Mouse (Mus musculus) MEL (cell line): ENCODE measurements at regions not wholly inside any gene's neighbourhood (a gene's known extent, or its start where the extent isn't known, plus 50 kb on each side); places are given as distances from the start of the nearest gene placed in this dataset.

Source experiments
- DNase-seq: peaks from one replicate; pipeline ENCODE4 v3.0.0; 2011; ENCODE audit warnings: low read depth, low spot score
- H3K27ac ChIP-seq: 2 replicates; pipeline ENCODE4 v1.5.1; 2012; ENCODE audit warnings: low read depth, mild to moderate bottlenecking, control low read depth, low read length, moderate library complexity; ENCODE audit not compliant: control insufficient read depth
- H3K27me3 ChIP-seq, 2 experiments: fragments of 150-350 bp in 1 of 2; sonication (generic) in 1 of 2; 2 replicates each; pipeline ENCODE4 v1.6.1; 2012; ENCODE audit warnings: low read length in 2 of 2, mild to moderate bottlenecking in 2 of 2, improper control_type of control experiment in 1 of 2, moderate library complexity in 1 of 2; ENCODE audit not compliant: insufficient read depth in 2 of 2, control insufficient read depth in 1 of 2
- H3K36me3 ChIP-seq, 2 experiments: 2 replicates each; pipeline ENCODE4 v1.6.1; 2012 to 2014; ENCODE audit warnings: low read length in 2 of 2, improper control_type of control experiment in 1 of 2, inconsistent platforms in 1 of 2, mild to moderate bottlenecking in 1 of 2; ENCODE audit not compliant: insufficient read depth in 2 of 2, control insufficient read depth in 1 of 2
- H3K4me1 ChIP-seq, 2 experiments: fragments of 150-350 bp in 1 of 2; sonication (generic) in 1 of 2; 2 replicates each; pipeline ENCODE4 v1.6.1; 2012; ENCODE audit warnings: low read length in 2 of 2, improper control_type of control experiment in 1 of 2, mild to moderate bottlenecking in 1 of 2; ENCODE audit not compliant: insufficient read depth in 2 of 2, control insufficient read depth in 1 of 2
- H3K4me3 ChIP-seq, 2 experiments: fragments of 150-350 bp in 1 of 2; sonication (generic) in 1 of 2; 2 replicates each; pipeline ENCODE4 v1.5.1; 2012; ENCODE audit warnings: low read depth in 2 of 2, low read length in 2 of 2, mild to moderate bottlenecking in 2 of 2, moderate library complexity in 2 of 2, control low read depth in 1 of 2, improper control_type of control experiment in 1 of 2; ENCODE audit not compliant: control insufficient read depth in 1 of 2, insufficient read depth in 1 of 2
- H3K79me2 ChIP-seq: 2 replicates; pipeline ENCODE4 v1.6.1; 2012; ENCODE audit warnings: mild to moderate bottlenecking, low read length, moderate library complexity; ENCODE audit not compliant: control insufficient read depth, poor library complexity, insufficient read depth
- H3K9ac ChIP-seq: 2 replicates; pipeline ENCODE4 v1.6.1; 2012; ENCODE audit warnings: low read depth, mild to moderate bottlenecking, control low read depth, low read length, moderate library complexity; ENCODE audit not compliant: control insufficient read depth, poor library complexity, severe bottlenecking
- H3K9me3 ChIP-seq: fragments of 150-350 bp; sonication (generic); replicated peaks from 2 replicates; pipeline ENCODE4 v1.6.1; 2012; ENCODE audit warnings: mild to moderate bottlenecking, low read length, improper control_type of control experiment, moderate library complexity; ENCODE audit not compliant: insufficient read depth
- CHD1 ChIP-seq: IDR thresholded peaks from 2 replicates; pipeline ENCODE4 v1.6.1; 2012; ENCODE audit warnings: low read depth, mild to moderate bottlenecking, inconsistent platforms, low read length, improper control_type of control experiment
- CHD2 ChIP-seq: IDR thresholded peaks from 2 replicates; pipeline ENCODE4 v1.6.1; 2011; ENCODE audit warnings: low read length, improper control_type of control experiment
- EP300 ChIP-seq, 2 experiments: IDR thresholded peaks; 2 replicates each; pipeline ENCODE4 v1.6.1; 2011; ENCODE audit warnings: improper control_type of control experiment in 2 of 2, low read length in 2 of 2, low read depth in 1 of 2, mild to moderate bottlenecking in 1 of 2
- JUND ChIP-seq: IDR thresholded peaks from 2 replicates; pipeline ENCODE4 v1.6.1; 2011; ENCODE audit warnings: low read depth, mild to moderate bottlenecking, improper control_type of control experiment, low read length
- KAT2A ChIP-seq: conservative IDR thresholded peaks from 2 replicates; pipeline ENCODE4 v1.6.1; 2012; ENCODE audit warnings: low read depth, low read length, improper control_type of control experiment, inconsistent platforms
- MAFK ChIP-seq: IDR thresholded peaks from 2 replicates; pipeline ENCODE4 v1.6.1; 2011; ENCODE audit warnings: low read depth, mild to moderate bottlenecking, low read length, improper control_type of control experiment, borderline replicate concordance
- MAX ChIP-seq: IDR thresholded peaks from 2 replicates; pipeline ENCODE4 v1.6.1; 2011; ENCODE audit warnings: low read length, improper control_type of control experiment
- MYC ChIP-seq: IDR thresholded peaks from 2 replicates; pipeline ENCODE4 v1.6.1; 2011; ENCODE audit warnings: low read depth, mild to moderate bottlenecking, low read length, improper control_type of control experiment, moderate library complexity
- NELFE ChIP-seq: IDR thresholded peaks from 2 replicates; pipeline ENCODE4 v1.6.1; 2011; ENCODE audit warnings: low read depth, low read length, improper control_type of control experiment
- NRF1 ChIP-seq: IDR thresholded peaks from 2 replicates; pipeline ENCODE4 v1.6.1; 2014; ENCODE audit warnings: low read depth, mild to moderate bottlenecking, inconsistent platforms, low read length, improper control_type of control experiment, moderate library complexity; ENCODE audit not compliant: poor library complexity, insufficient read depth, severe bottlenecking
- POLR2AphosphoS2 ChIP-seq: IDR thresholded peaks from 2 replicates; pipeline ENCODE4 v1.6.1; 2011; ENCODE audit warnings: low read length, improper control_type of control experiment
- POLR2AphosphoS5 ChIP-seq: IDR thresholded peaks from 2 replicates; pipeline ENCODE4 v1.6.1; 2012; ENCODE audit warnings: low read depth, borderline replicate concordance, mild to moderate bottlenecking, inconsistent platforms, low read length, moderate library complexity, mixed read lengths
- RCOR1 ChIP-seq: IDR thresholded peaks from 2 replicates; pipeline ENCODE4 v1.6.1; 2012; ENCODE audit warnings: low read depth, mild to moderate bottlenecking, inconsistent platforms, low read length, improper control_type of control experiment
- SMC3 ChIP-seq: IDR thresholded peaks from 2 replicates; pipeline ENCODE4 v1.6.1; 2011; ENCODE audit warnings: low read depth, low read length, improper control_type of control experiment
- TAL1 ChIP-seq: IDR thresholded peaks from 2 replicates; pipeline ENCODE4 v1.6.1; 2012; ENCODE audit warnings: mild to moderate bottlenecking, inconsistent platforms, low read length, moderate library complexity, mixed read lengths
- UBTF ChIP-seq: IDR thresholded peaks from 2 replicates; pipeline ENCODE4 v1.6.1; 2012; ENCODE audit warnings: low read depth, mild to moderate bottlenecking, inconsistent platforms, low read length, improper control_type of control experiment, moderate library complexity, borderline replicate concordance; ENCODE audit not compliant: insufficient read depth
- ZC3H11A ChIP-seq: IDR thresholded peaks from 2 replicates; pipeline ENCODE4 v1.6.1; 2012; ENCODE audit warnings: low read depth, mild to moderate bottlenecking, inconsistent platforms, low read length, improper control_type of control experiment

GRCm38 (mm10) chr10:122274181-122274580, 174.1 kb upstream of the Avpr1a start:
- Histone ChIP-seq H3K79me2 (no peaks in the 10 kb centered on the region), H3K27me3 (no peaks in the 10 kb centered on the region), H3K9ac (no peak overlapping the region), H3K4me3 (no peak overlapping the region), H3K36me3 (no peaks in the 10 kb centered on the region), H3K9me3 (no peaks in the 10 kb centered on the region), H3K27ac (no peak overlapping the region), H3K4me1 (no peaks in the 10 kb centered on the region)
- TF ChIP-seq CHD1, result no peak
- TF ChIP-seq POLR2AphosphoS5, result no peak
- no peak for TF ChIP-seq CHD2
- TF ChIP-seq NRF1, result no peak
- no peak for TF ChIP-seq UBTF
- no peak for TF ChIP-seq JUND
- TF ChIP-seq SMC3, result no peak
- TF ChIP-seq RCOR1, result no peak
- TF ChIP-seq MYC, result no peak
- TF ChIP-seq MAX, result no peak
- no peak for DNase-seq

DNA sequence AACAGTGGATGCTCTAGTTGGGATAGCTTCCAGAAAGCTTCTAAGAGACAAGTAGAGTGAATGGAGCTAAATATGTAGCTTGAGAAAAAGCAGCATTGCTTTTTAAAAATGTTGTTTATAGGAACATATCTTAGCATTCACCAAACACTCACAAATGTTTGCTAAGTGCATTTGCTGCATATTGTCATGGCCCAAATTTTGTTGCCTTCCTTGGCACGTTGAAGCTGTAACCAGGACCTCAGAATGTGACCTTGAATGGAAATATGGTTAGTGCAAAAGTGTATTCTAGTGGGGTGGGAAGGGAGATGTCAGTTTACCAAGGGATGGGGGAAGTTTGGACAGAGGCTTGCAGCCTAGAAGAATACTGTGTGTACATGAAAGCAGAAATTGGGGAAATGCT, 166.9 kb upstream of the Rxylt1 start:
- H3K9ac ChIP-seq, result no peak overlapping the region
- H3K27me3 ChIP-seq, result no peaks in the 10 kb centered on the region
- DNase-seq, result no peak
- no peaks in the 10 kb centered on the region for H3K4me1 ChIP-seq
- H3K9me3 ChIP-seq, result no peaks in the 10 kb centered on the region
- TF ChIP-seq NELFE (no peak), KAT2A (no peak), POLR2AphosphoS2 (no peak), EP300 (IDR thresholded peaks at IDR 0.05; ENCODE audit: low read depth in 1 of 2, low read length in 2 of 2) (no peak)
- H3K27ac ChIP-seq, result no peak overlapping the region
- H3K4me3 ChIP-seq, result no peak overlapping the region
- no peaks in the 10 kb centered on the region for H3K79me2 ChIP-seq
- no peaks in the 10 kb centered on the region for H3K36me3 ChIP-seq

DNA sequence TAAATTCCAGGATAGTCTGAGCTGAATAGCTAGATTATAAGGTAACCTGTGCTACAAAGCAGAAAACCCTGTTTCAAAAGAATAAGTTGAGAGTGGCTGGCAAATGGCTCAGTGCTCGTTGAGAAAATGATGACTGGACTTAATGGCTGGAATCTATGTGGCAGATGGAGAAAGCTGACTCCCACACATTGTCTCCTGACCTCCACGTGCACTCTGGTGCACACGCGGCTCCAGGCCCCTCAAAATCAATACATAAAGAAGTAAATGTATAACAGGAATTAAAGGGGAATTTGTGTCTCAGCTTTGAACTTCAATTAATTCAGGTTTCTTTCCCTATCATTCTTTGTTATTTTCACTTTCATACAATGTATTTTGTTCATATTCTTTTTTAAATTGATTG, 162.2 kb upstream of the Rxylt1 start:
- no peaks in the 10 kb centered on the region for H3K36me3 ChIP-seq
- no peaks in the 10 kb centered on the region for H3K27me3 ChIP-seq
- no peaks in the 10 kb centered on the region for H3K79me2 ChIP-seq
- no peak overlapping the region for H3K9ac ChIP-seq
- H3K9me3 ChIP-seq, result no peaks in the 10 kb centered on the region
- H3K4me1 ChIP-seq, result no peaks in the 10 kb centered on the region
- DNase-seq, result no peak
- TF ChIP-seq MAFK (no peak), MAX (no peak), POLR2AphosphoS5 (no peak), TAL1 (no peak), ZC3H11A (no peak)
- H3K4me3 ChIP-seq, result no peak overlapping the region
- no peak overlapping the region for H3K27ac ChIP-seq
